Mouse (Mus musculus): ENCODE measurements at regions not wholly inside any gene's neighbourhood (a gene's known extent, or its start where the extent isn't known, plus 50 kb on each side); places are given as distances from the start of the nearest gene placed in this dataset.

- Histone ChIP-seq H3K36me3 (ENCODE audit: control insufficient read depth in 1 of 2, insufficient read depth in 2 of 2, low read length in 2 of 2) (no peaks in the 10 kb centered on the region), H3K9ac (ENCODE audit: control insufficient read depth, low read depth, low read length, poor library complexity, severe bottlenecking) (no peak overlapping the region), H3K27ac (ENCODE audit: control insufficient read depth, low read depth, low read length) (no peak overlapping the region), H3K9me3 (replicated peaks; ENCODE audit: insufficient read depth, low read length) (no peaks in the 10 kb centered on the region), H3K4me1 (ENCODE audit: control insufficient read depth in 1 of 2, insufficient read depth in 2 of 2, low read length in 2 of 2) (no peaks in the 10 kb centered on the region), H3K27me3 (ENCODE audit: control insufficient read depth in 1 of 2, insufficient read depth in 2 of 2, low read length in 2 of 2) (no peaks in the 10 kb centered on the region), H3K4me3 (ENCODE audit: control insufficient read depth in 1 of 2, insufficient read depth in 1 of 2, low read depth in 2 of 2, low read length in 2 of 2) (no peak overlapping the region), H3K79me2 (ENCODE audit: control insufficient read depth, insufficient read depth, low read length, poor library complexity) (no peaks in the 10 kb centered on the region)
- no peak for TF ChIP-seq EP300 (IDR thresholded peaks at IDR 0.05; ENCODE audit: low read depth in 1 of 2, low read length in 2 of 2)
- no peak for TF ChIP-seq POLR2A (IDR thresholded peaks at IDR 0.05; ENCODE audit: control insufficient read depth in 1 of 2, insufficient read depth in 1 of 2, low read depth in 1 of 2, low read length in 2 of 2, poor library complexity in 1 of 2)
- no peak for TF ChIP-seq MEF2A (IDR thresholded peaks at IDR 0.05; ENCODE audit: extremely low read depth, insufficient replicate concordance, low read depth, low read length, poor library complexity, severe bottlenecking)
- no peak for TF ChIP-seq USF1 (IDR thresholded peaks at IDR 0.05; ENCODE audit: low read depth, low read length)
- TF ChIP-seq POLR2AphosphoS2 (IDR thresholded peaks at IDR 0.05; ENCODE audit: low read length): no peak
- no peak for TF ChIP-seq CTCF (IDR thresholded peaks at IDR 0.05 in 2 of 3, conservative IDR thresholded peaks at IDR 0.05 in 1 of 3; ENCODE audit: control insufficient read depth in 1 of 3, insufficient read depth in 1 of 3, low read depth in 2 of 3, low read length in 3 of 3, poor library complexity in 1 of 3, severe bottlenecking in 1 of 3)
- TF ChIP-seq NELFE (IDR thresholded peaks at IDR 0.05; ENCODE audit: low read depth, low read length): no peak
- no peak for TF ChIP-seq TBP (IDR thresholded peaks at IDR 0.05; ENCODE audit: low read depth, low read length)
- TF ChIP-seq ZKSCAN1 (IDR thresholded peaks at IDR 0.05; ENCODE audit: low read depth, low read length): no peak
- no peak for TF ChIP-seq ZMIZ1 (IDR thresholded peaks at IDR 0.05; ENCODE audit: low read depth, low read length)
- TF ChIP-seq CHD2 (IDR thresholded peaks at IDR 0.05; ENCODE audit: low read length): no peak
- TF ChIP-seq RAD21 (IDR thresholded peaks at IDR 0.05; ENCODE audit: low read depth, low read length): no peak
- no peak for TF ChIP-seq MAX (IDR thresholded peaks at IDR 0.05; ENCODE audit: low read length)
- TF ChIP-seq TAL1 (IDR thresholded peaks at IDR 0.05; ENCODE audit: low read length): no peak
- TF ChIP-seq BHLHE40 (IDR thresholded peaks at IDR 0.05; ENCODE audit: borderline replicate concordance, low read depth, low read length): no peak
- DNase-seq (ENCODE audit: low read depth, low spot score): no peak
Measured at GRCm38 (mm10) chr2:84098746-84099145, 108.4 kb downstream of the Gm13691 start.

- H3K36me3 ChIP-seq (ENCODE audit: control insufficient read depth in 1 of 2, insufficient read depth in 2 of 2, low read length in 2 of 2): no peaks in the 10 kb centered on the region
- no peaks in the 10 kb centered on the region for H3K9me3 ChIP-seq (replicated peaks; ENCODE audit: insufficient read depth, low read length)
- no peak overlapping the region for H3K9ac ChIP-seq (ENCODE audit: control insufficient read depth, low read depth, low read length, poor library complexity, severe bottlenecking)
- H3K27me3 ChIP-seq (ENCODE audit: control insufficient read depth in 1 of 2, insufficient read depth in 2 of 2, low read length in 2 of 2): no peaks in the 10 kb centered on the region
- DNase-seq (ENCODE audit: low read depth, low spot score): no peak
- no peak overlapping the region for H3K27ac ChIP-seq (ENCODE audit: control insufficient read depth, low read depth, low read length)
- no peak overlapping the region for H3K4me3 ChIP-seq (ENCODE audit: control insufficient read depth in 1 of 2, insufficient read depth in 1 of 2, low read depth in 2 of 2, low read length in 2 of 2)
- no peaks in the 10 kb centered on the region for H3K79me2 ChIP-seq (ENCODE audit: control insufficient read depth, insufficient read depth, low read length, poor library complexity)
- no peaks in the 10 kb centered on the region for H3K4me1 ChIP-seq (ENCODE audit: control insufficient read depth in 1 of 2, insufficient read depth in 2 of 2, low read length in 2 of 2)
- no peak for TF ChIP-seq CTCF (IDR thresholded peaks at IDR 0.05 in 2 of 3, conservative IDR thresholded peaks at IDR 0.05 in 1 of 3; ENCODE audit: control insufficient read depth in 1 of 3, insufficient read depth in 1 of 3, low read depth in 2 of 3, low read length in 3 of 3, poor library complexity in 1 of 3, severe bottlenecking in 1 of 3)
- no peak for TF ChIP-seq ETS1 (IDR thresholded peaks at IDR 0.05; ENCODE audit: low read depth, low read length)
- TF ChIP-seq GATA1 (IDR thresholded peaks at IDR 0.05; ENCODE audit: low read depth, low read length): no peak
- no peak for TF ChIP-seq MEF2A (IDR thresholded peaks at IDR 0.05; ENCODE audit: extremely low read depth, insufficient replicate concordance, low read depth, low read length, poor library complexity, severe bottlenecking)
- TF ChIP-seq USF2 (IDR thresholded peaks at IDR 0.05; ENCODE audit: borderline replicate concordance in 1 of 2, insufficient read depth in 1 of 2, low read depth in 1 of 2, low read length in 2 of 2): no peak
Measured at GRCm38 (mm10) chr2:84113562-84113961, 123.2 kb downstream of the Gm13691 start.

All from MEL (cell line).